Mouse (Mus musculus): ENCODE data around the gene Wdr81. TPM values are rescaled to one million over a fixed set of nuclear protein-coding genes. Genes with fewer than 3 reads are reported as not detected.

Gene Wdr81
- 21.8 and 21.9 TPM in 2 replicates for polyA plus RNA-seq (2014; fragmentation: Nextera tagmentation; extraction: Ambion mirVana)

DNA sequence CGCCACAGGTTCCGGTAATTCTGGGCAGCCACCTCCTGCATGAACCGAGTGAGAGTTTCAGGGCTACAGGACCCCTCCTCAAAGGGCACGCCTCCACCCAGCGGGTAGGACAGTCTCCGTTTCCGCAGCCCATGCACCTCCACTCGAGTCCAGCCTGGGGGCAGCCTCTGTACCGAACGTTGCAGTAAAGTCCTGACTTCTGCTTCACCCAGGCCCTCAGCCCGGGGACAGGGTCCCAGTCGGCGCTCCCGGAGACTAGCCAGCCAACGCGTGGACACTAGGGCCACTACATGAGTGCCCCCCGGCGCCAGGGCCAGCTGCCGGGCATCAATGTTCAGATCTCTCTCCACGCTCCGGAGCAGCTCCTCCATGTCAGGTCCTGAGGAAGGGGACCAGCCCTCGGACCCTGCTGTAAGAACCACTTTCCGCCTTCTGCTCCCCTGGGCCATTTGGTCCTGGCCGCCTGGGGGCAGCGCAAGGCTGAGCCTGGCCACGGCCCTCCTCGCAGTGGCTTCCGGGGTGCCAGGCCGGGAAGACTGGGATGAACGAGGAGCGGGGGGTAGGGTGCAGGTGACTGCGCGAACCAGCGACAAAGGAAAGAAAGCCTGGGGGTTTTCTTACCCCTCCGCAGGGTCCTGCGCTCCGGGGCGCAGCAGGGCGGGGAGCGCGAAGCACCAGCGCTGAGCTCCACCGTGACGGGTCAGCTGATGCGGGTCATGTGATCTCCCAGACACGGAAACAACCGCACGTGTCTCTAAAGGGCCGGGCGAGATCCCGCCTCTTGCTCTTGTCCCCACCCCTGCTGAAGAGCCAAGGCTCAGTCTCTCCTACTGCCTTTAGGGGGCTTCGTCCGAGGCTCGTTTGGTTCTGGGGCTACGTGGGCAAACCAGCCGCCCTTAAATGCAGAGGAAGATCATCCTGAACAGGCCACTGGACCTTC, at the start of gene Wdr81:
Gene Wdr81 (minus strand): TSS at position 727 of the 940 bp plus-strand sequence.
- peak within 1 kb of the TSS; percentile 72 for H3K27ac ChIP-seq (ENCODE audit: low read depth, low read length)
- peak within 1 kb of the TSS; percentile 82 for H3K9ac ChIP-seq (ENCODE audit: low read depth, low read length)
- WGBS = 4% methylated on average over 56 of the region's 56 CpGs
- DNase-seq (ENCODE audit: low spot score) = peak; percentile 88
- ATAC-seq (replicated peaks; ENCODE audit: low FRiP score) = peak; percentile 82
- H3K4me2 ChIP-seq = peak within 1 kb of the TSS; percentile 100
- H3K9me3 ChIP-seq (ENCODE audit: control insufficient read depth, low read length) = no peaks in the 10 kb centered on the region
- H3K27me3 ChIP-seq (replicated peaks; ENCODE audit: control insufficient read depth, insufficient read depth, low read length) = no peaks in the 10 kb centered on the region
- peak within 1 kb of the TSS; percentile 75 for H3K4me3 ChIP-seq (ENCODE audit: low read depth, low read length)
- peaks cover 60% of the 10 kb centered on the region for H3K4me1 ChIP-seq (replicated peaks; ENCODE audit: control insufficient read depth, insufficient read depth, low read length)
- H3K36me3 ChIP-seq (ENCODE audit: control insufficient read depth, insufficient read depth, low read length) = peaks cover 5% of the 10 kb centered on the region; the same call in 1 of the 2 replicates

DNA sequence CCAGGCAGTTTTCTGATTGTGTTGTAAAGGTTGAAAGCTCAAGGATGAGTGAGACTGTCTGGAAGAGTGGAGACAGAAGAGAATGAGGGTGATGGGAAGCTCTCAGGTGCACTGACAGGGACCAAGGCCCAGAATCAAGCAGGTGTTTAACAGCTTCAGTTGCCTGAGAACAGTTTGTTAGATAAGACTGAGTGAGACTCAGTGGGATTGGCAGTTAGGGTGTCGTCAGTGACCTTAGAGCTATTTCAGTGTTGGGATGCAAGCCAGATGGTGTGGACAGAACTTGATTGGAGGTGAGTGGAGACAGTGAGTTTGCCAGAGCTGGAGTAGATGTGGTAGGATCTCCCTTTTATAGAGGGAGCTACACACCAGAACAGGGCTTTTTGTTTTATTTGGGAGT, 43.6 kb upstream of the Wdr81 start:
- H3K4me1 ChIP-seq (replicated peaks; ENCODE audit: control insufficient read depth, insufficient read depth, low read length) = no peaks in the 10 kb centered on the region
- peaks cover 92% of the 10 kb centered on the region for H3K36me3 ChIP-seq (ENCODE audit: control insufficient read depth, insufficient read depth, low read length)
- no peaks in the 10 kb centered on the region for H3K27me3 ChIP-seq (replicated peaks; ENCODE audit: control insufficient read depth, insufficient read depth, low read length)
- no peak for ATAC-seq (replicated peaks; ENCODE audit: low FRiP score)
- no peaks in the 10 kb centered on the region for H3K9me3 ChIP-seq (ENCODE audit: control insufficient read depth, low read length)
- no peak overlapping the region for H3K27ac ChIP-seq (ENCODE audit: low read depth, low read length)
- 70% methylated on average over 1 of the region's 1 CpGs for WGBS
- H3K9ac ChIP-seq (ENCODE audit: low read depth, low read length) = no peak overlapping the region
- peak; percentile 21 for DNase-seq (ENCODE audit: low spot score)
- no peak overlapping the region for H3K4me3 ChIP-seq (ENCODE audit: low read depth, low read length)
- H3K4me2 ChIP-seq = no peak overlapping the region

DNA sequence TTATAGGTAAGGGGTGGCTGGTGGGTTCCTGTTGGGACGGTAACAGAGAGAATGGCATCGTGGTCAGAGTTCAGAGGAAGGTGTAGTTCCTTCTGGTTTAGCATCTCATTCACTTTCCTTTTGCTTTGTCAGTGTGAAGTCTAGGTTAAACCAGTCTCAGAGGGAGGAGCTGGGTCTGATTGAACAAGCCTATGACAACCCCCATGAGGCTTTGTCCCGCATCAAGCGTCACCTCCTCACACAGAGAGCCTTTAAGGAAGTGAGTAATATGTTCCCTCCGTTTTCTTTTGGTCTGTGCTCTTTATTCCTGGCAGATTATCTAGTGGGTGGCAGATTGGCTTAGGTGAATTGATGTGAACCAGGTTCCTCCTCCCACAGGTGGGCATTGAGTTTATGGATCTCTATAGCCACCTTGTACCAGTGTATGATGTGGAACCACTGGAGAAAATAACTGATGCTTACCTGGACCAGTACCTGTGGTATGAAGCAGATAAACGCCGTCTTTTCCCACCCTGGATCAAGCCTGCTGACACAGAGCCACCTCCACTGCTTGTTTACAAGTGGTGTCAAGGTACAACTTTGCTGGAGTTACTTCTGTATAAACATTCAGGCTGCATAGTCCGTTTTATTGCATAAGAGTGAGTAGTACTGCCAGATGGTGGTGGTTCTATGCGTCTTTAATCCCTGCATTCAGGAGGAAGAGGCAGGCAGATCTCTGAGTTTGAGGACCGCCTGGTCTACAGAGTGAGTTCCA, 40.0 kb upstream of the Wdr81 start:
- Histone ChIP-seq H3K9me3 (ENCODE audit: control insufficient read depth, low read length) (no peaks in the 10 kb centered on the region), H3K4me3 (ENCODE audit: low read depth, low read length) (no peak overlapping the region), H3K36me3 (ENCODE audit: control insufficient read depth, insufficient read depth, low read length) (peaks cover 93% of the 10 kb centered on the region), H3K27ac (ENCODE audit: low read depth, low read length) (no peak overlapping the region), H3K9ac (ENCODE audit: low read depth, low read length) (no peak overlapping the region), H3K4me2 (no peak overlapping the region), H3K4me1 (replicated peaks; ENCODE audit: control insufficient read depth, insufficient read depth, low read length) (no peaks in the 10 kb centered on the region), H3K27me3 (replicated peaks; ENCODE audit: control insufficient read depth, insufficient read depth, low read length) (no peaks in the 10 kb centered on the region)
- ATAC-seq (replicated peaks; ENCODE audit: low FRiP score) (no peak), DNase-seq (ENCODE audit: low spot score) (no peak)
- 88% methylated on average over 10 of the region's 10 CpGs for WGBS

DNA sequence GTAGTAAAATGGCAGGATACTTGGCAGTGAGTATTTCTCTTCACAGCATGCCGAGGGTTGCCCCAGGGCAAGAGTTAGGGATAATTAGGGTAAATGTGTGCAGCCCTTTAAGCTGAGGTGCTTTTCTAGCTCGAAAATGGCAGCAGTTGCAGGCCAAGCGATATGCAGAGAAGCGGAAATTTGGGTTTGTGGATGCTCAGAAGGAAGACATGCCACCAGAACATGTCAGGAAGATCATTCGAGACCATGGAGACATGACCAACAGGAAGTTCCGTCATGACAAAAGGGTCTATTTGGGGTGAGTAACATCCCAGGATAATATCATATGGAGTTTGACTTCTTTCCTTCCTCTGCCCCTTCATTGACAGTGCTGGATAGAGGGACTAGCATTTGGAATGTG, 33.0 kb upstream of the Wdr81 start:
- Histone ChIP-seq H3K27ac (ENCODE audit: low read depth, low read length) (no peak overlapping the region), H3K4me1 (replicated peaks; ENCODE audit: control insufficient read depth, insufficient read depth, low read length) (peaks cover 6% of the 10 kb centered on the region), H3K4me2 (peak overlapping the region; percentile 88), H3K4me3 (ENCODE audit: low read depth, low read length) (peak overlapping the region; percentile 99), H3K9me3 (ENCODE audit: control insufficient read depth, low read length) (no peaks in the 10 kb centered on the region), H3K9ac (ENCODE audit: low read depth, low read length) (peak overlapping the region; percentile 99), H3K36me3 (ENCODE audit: control insufficient read depth, insufficient read depth, low read length) (peaks cover 32% of the 10 kb centered on the region), H3K27me3 (replicated peaks; ENCODE audit: control insufficient read depth, insufficient read depth, low read length) (no peaks in the 10 kb centered on the region)
- WGBS = 26% methylated on average over 6 of the region's 6 CpGs
- DNase-seq (ENCODE audit: low spot score) (peak; percentile 30), ATAC-seq (replicated peaks; ENCODE audit: low FRiP score) (no peak)

DNA sequence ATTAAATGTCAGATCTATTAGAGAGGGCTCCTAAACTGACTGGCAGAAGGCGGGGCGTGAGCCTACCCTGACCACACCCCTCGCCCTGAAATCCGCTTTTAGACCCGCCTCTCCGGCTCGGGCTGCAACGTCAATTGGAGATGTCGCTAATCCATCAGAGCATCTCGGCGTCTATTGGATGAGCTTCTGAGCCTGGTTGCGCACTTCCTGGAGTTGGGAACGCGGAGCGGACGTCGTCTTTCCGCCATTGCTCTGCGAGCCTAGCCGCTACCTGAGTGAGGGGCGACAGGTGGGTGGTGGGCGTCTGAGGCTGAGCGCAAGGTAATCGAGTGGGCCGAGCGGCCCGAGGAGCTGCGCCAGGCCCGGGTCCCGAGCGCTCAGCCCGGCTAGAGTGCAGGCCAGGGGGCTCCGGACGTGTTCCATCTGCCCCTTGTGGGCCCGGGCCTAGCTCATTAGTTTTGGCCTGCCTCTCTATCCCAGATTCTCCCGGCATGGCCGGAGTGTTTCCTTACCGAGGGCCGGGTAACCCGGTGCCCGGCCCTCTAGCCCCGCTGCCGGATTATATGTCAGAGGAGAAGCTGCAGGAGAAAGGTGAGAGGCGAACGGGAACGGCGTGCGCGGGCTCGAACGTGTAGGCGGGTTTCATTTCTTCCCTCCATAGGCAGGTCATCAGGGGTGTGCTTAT, 32.2 kb upstream of the Wdr81 start, which contains the start of gene Prpf8:
Gene Prpf8 (plus strand): TSS at position 216 of the 685 bp plus-strand sequence.
- DNase-seq (ENCODE audit: low spot score) (peak; percentile 91), ATAC-seq (replicated peaks; ENCODE audit: low FRiP score) (peak; percentile 99)
- Histone ChIP-seq H3K36me3 (ENCODE audit: control insufficient read depth, insufficient read depth, low read length) (peaks cover 24% of the 10 kb centered on the region), H3K27ac (ENCODE audit: low read depth, low read length) (peak within 1 kb of the TSS; percentile 70), H3K4me3 (ENCODE audit: low read depth, low read length) (peak within 1 kb of the TSS; percentile 99), H3K9ac (ENCODE audit: low read depth, low read length) (peak within 1 kb of the TSS; percentile 99), H3K9me3 (ENCODE audit: control insufficient read depth, low read length) (no peaks in the 10 kb centered on the region), H3K27me3 (replicated peaks; ENCODE audit: control insufficient read depth, insufficient read depth, low read length) (no peaks in the 10 kb centered on the region), H3K4me2 (peak within 1 kb of the TSS; percentile 88), H3K4me1 (replicated peaks; ENCODE audit: control insufficient read depth, insufficient read depth, low read length) (peaks cover 6% of the 10 kb centered on the region)
- under 1% methylated on average over 52 of the region's 52 CpGs for WGBS

DNA sequence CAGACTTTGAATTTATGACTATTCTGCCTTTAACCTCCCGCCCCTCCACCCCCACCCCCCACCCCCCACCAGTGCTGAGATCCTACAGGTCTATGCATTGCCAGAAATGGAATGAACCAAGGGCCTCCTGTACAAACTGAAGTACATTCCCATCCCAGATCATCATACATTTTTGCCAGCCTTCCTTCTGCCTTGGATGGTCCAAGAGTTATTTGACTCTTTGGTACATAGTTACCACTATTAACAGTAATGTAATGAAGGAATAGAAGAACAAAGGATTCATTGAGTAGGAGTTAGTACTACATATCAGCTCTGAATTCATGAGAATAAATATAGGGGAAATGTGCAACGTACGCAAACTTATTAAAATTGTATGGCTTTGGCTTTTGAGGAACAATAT, 31.7 kb upstream of the Wdr81 start:
- Histone ChIP-seq H3K9me3 (ENCODE audit: control insufficient read depth, low read length) (no peaks in the 10 kb centered on the region), H3K4me3 (ENCODE audit: low read depth, low read length) (peak overlapping the region; percentile 99; the same call in 1 of the 2 replicates), H3K36me3 (ENCODE audit: control insufficient read depth, insufficient read depth, low read length) (peaks cover 19% of the 10 kb centered on the region), H3K9ac (ENCODE audit: low read depth, low read length) (no peak overlapping the region), H3K4me1 (replicated peaks; ENCODE audit: control insufficient read depth, insufficient read depth, low read length) (peaks cover 6% of the 10 kb centered on the region), H3K27ac (ENCODE audit: low read depth, low read length) (no peak overlapping the region), H3K4me2 (peak overlapping the region; percentile 51), H3K27me3 (replicated peaks; ENCODE audit: control insufficient read depth, insufficient read depth, low read length) (no peaks in the 10 kb centered on the region)
- no peak for DNase-seq (ENCODE audit: low spot score)
- ATAC-seq (replicated peaks; ENCODE audit: low FRiP score) = 0 out of 2 replicates have a peak, but pooled peaks have one; percentile 5
- 24% methylated on average over 3 of the region's 3 CpGs for WGBS

DNA sequence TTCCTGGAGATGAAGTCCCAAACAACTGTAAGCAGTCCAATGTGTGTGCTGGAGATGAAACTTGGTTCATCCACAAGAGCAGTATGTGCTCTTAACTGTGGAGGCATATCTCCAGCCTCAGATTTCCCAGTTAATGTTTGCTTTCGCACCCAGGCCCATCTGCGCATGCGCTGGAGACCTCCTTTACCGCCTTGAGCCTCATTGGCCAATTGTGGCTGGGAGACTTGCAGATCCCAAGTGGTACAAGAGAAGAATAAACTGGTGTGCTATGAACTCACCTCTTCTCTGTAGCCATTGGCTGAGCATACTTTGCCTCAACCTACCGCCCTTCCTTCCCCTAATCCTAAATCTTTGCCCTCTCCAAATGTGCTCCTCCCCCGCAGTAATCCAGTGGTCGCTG, 18.9 kb upstream of the Wdr81 start:
- no peak overlapping the region for H3K4me2 ChIP-seq
- no peak overlapping the region for H3K9ac ChIP-seq (ENCODE audit: low read depth, low read length)
- WGBS = 67% methylated on average over 7 of the region's 7 CpGs

DNA sequence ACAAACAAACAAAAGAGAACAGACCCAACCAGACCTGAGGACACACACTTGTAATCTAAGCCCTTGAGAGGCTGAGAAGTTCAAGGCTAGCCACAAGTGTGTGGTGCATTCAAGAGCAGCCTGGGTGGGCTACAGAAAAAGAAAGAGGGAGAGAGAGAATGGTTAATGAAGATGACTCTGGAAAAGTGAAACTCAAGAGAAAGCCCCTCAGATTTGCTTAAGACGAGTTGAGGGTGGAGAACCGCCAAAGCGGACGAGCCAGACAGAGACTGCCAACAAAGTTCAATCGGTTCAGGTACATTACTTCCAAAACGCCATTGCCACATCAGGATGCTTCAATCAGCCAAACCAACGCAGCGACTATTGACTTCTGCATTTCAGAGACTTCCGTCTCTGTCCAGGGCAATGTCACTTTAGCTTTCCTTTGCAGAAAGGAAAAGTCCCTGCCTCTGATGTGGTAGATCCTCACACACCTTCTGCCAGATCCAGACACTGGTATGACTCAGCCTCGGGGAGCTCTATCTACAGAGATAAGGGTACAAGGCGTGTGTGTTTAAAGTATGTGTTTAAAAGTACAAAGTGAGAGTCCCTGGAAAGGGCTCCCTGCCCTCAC, 18.1 kb upstream of the Wdr81 start:
- no peak overlapping the region for H3K27ac ChIP-seq (ENCODE audit: low read depth, low read length)
- no peaks in the 10 kb centered on the region for H3K9me3 ChIP-seq (ENCODE audit: control insufficient read depth, low read length)
- H3K36me3 ChIP-seq (ENCODE audit: control insufficient read depth, insufficient read depth, low read length) = no peaks in the 10 kb centered on the region
- H3K4me1 ChIP-seq (replicated peaks; ENCODE audit: control insufficient read depth, insufficient read depth, low read length) = peaks cover 11% of the 10 kb centered on the region
- H3K9ac ChIP-seq (ENCODE audit: low read depth, low read length) = no peak overlapping the region
- WGBS = 57% methylated on average over 11 of the region's 11 CpGs
- H3K4me2 ChIP-seq = peak overlapping the region; percentile 2; the same call in 1 of the 2 replicates
- peak; percentile 29 for DNase-seq (ENCODE audit: low spot score)
- ATAC-seq (replicated peaks; ENCODE audit: low FRiP score) = no peak; the same call in 1 of the 2 replicates
- H3K27me3 ChIP-seq (replicated peaks; ENCODE audit: control insufficient read depth, insufficient read depth, low read length) = no peaks in the 10 kb centered on the region
- no peak overlapping the region for H3K4me3 ChIP-seq (ENCODE audit: low read depth, low read length)

More for the DNA sequence above, 18.9 kb upstream of the Wdr81 start:
- H3K4me3 ChIP-seq (ENCODE audit: low read depth, low read length) = no peak overlapping the region
- H3K9me3 ChIP-seq (ENCODE audit: control insufficient read depth, low read length) = no peaks in the 10 kb centered on the region
- no peak overlapping the region for H3K27ac ChIP-seq (ENCODE audit: low read depth, low read length)
- peaks cover 8% of the 10 kb centered on the region; the same call in 1 of the 2 replicates for H3K4me1 ChIP-seq (replicated peaks; ENCODE audit: control insufficient read depth, insufficient read depth, low read length)
- no peaks in the 10 kb centered on the region for H3K27me3 ChIP-seq (replicated peaks; ENCODE audit: control insufficient read depth, insufficient read depth, low read length)
- ATAC-seq (replicated peaks; ENCODE audit: low FRiP score) (no peak), DNase-seq (ENCODE audit: low spot score) (peak; percentile 31)
- no peaks in the 10 kb centered on the region for H3K36me3 ChIP-seq (ENCODE audit: control insufficient read depth, insufficient read depth, low read length)
